Mouse (Mus musculus): ENCODE results near the gene Kcns3.

Gene Kcns3

GRCm38 (mm10) chr12:11151015-11151414, at the start of gene Kcns3:
TSS of gene Kcns3 (minus strand) at chr12:11151056.
- DNase-seq (ENCODE audit: low spot score): no peak

GRCm38 (mm10) chr12:11198551-11198950, 47.7 kb upstream of the Kcns3 start:
- DNase-seq (ENCODE audit: low spot score): no peak

- no peak for DNase-seq (ENCODE audit: low spot score)
These were observed 47.2 kb upstream of the Kcns3 start for GRCm38 (mm10) chr12:11198026-11198425.

GRCm38 (mm10) chr12:11196830-11197229, 46.0 kb upstream of the Kcns3 start:
- DNase-seq (ENCODE audit: low spot score): no peak

GRCm38 (mm10) chr12:11196142-11196597, 45.3 kb upstream of the Kcns3 start:
- peak; percentile 71 for DNase-seq (ENCODE audit: low spot score)

GRCm38 (mm10) chr12:11195031-11195430, 44.2 kb upstream of the Kcns3 start:
- DNase-seq (ENCODE audit: low spot score): peak; percentile 23

GRCm38 (mm10) chr12:11178486-11179154, 27.8 kb upstream of the Kcns3 start:
- DNase-seq (ENCODE audit: low spot score): peak; percentile 80

- DNase-seq (ENCODE audit: low spot score): no peak
These were observed 26.8 kb upstream of the Kcns3 start for GRCm38 (mm10) chr12:11177408-11178394.

- DNase-seq (ENCODE audit: low spot score): no peak
These were observed 7.8 kb upstream of the Kcns3 start for GRCm38 (mm10) chr12:11158670-11159069.

GRCm38 (mm10) chr12:11155123-11155522, 4.3 kb upstream of the Kcns3 start:
- DNase-seq (ENCODE audit: low spot score): no peak

GRCm38 (mm10) chr12:11153587-11153986, 2.7 kb upstream of the Kcns3 start:
- DNase-seq (ENCODE audit: low spot score): no peak

- DNase-seq (ENCODE audit: low spot score): peak; percentile 28
These were observed 492 bp downstream of the Kcns3 start for GRCm38 (mm10) chr12:11150192-11150935.

- DNase-seq (ENCODE audit: low spot score): peak; percentile 56
These were observed 1.2 kb downstream of the Kcns3 start for GRCm38 (mm10) chr12:11149421-11150191.

- no peak for DNase-seq (ENCODE audit: low spot score)
These were observed 1.8 kb downstream of the Kcns3 start for GRCm38 (mm10) chr12:11149121-11149420.

GRCm38 (mm10) chr12:11144894-11145293, 6.0 kb downstream of the Kcns3 start:
- peak; percentile 14 for DNase-seq (ENCODE audit: low spot score)

GRCm38 (mm10) chr12:11132418-11132817, 18.4 kb downstream of the Kcns3 start:
- no peak for DNase-seq (ENCODE audit: low spot score)

GRCm38 (mm10) chr12:11129188-11129587, 21.7 kb downstream of the Kcns3 start:
- DNase-seq (ENCODE audit: low spot score): no peak

- DNase-seq (ENCODE audit: low spot score): no peak
These were observed 24.6 kb downstream of the Kcns3 start for GRCm38 (mm10) chr12:11126186-11126759.

GRCm38 (mm10) chr12:11101565-11101964, 49.3 kb downstream of the Kcns3 start:
- DNase-seq (ENCODE audit: low spot score): peak; percentile 59

- DNase-seq (ENCODE audit: low spot score): peak; percentile 37
These were observed 62.1 kb downstream of the Kcns3 start for GRCm38 (mm10) chr12:11088626-11089372.
